Mouse (Mus musculus) splenic B cell, adult 2 months (primary cell): ENCODE data around the gene Pax5.
A peak's percentile ranks its signal among the peaks of the same experiment; 100 is the strongest.

Experiments
- DNase-seq: peaks from one replicate; pipeline ENCODE4 v3.0.0-alpha.2; 2011; ENCODE audit warnings: low read depth, low spot score
- H3K27me3 ChIP-seq: 2 replicates; pipeline ENCODE4 v1.6.1; 2012; ENCODE audit warnings: mild to moderate bottlenecking, low read length, moderate library complexity, mixed read lengths; ENCODE audit not compliant: control insufficient read depth, poor library complexity, insufficient read depth, severe bottlenecking
- H3K36me3 ChIP-seq: 2 replicates; pipeline ENCODE4 v1.6.1; 2012; ENCODE audit warnings: mild to moderate bottlenecking, low read length, moderate library complexity, mixed read lengths; ENCODE audit not compliant: control insufficient read depth, poor library complexity, insufficient read depth, severe bottlenecking

The Pax5 gene

GRCm38 (mm10) chr4:44694369-44694768, 15.9 kb downstream of the Pax5 start:
- DNase-seq, result no peak
- Histone ChIP-seq H3K36me3 (peaks cover 36% of the 10 kb centered on the region), H3K27me3 (no peaks in the 10 kb centered on the region)

- DNase-seq, result no peak
- no peaks in the 10 kb centered on the region for H3K27me3 ChIP-seq
Measured at GRCm38 (mm10) chr4:44685582-44685981, 24.7 kb downstream of the Pax5 start.

GRCm38 (mm10) chr4:44680242-44680897, 29.9 kb downstream of the Pax5 start:
- Histone ChIP-seq H3K36me3 (peaks cover 45% of the 10 kb centered on the region), H3K27me3 (no peaks in the 10 kb centered on the region)
- DNase-seq, result peak; percentile 73

More at GRCm38 (mm10) chr4:44685582-44685981, 24.7 kb downstream of the Pax5 start:
- H3K36me3 ChIP-seq, result peaks cover 49% of the 10 kb centered on the region

- H3K27me3 ChIP-seq, result no peaks in the 10 kb centered on the region
- peak; percentile 52 for DNase-seq
- H3K36me3 ChIP-seq, result peaks cover 41% of the 10 kb centered on the region
Measured at GRCm38 (mm10) chr4:44678641-44679040, 31.6 kb downstream of the Pax5 start.

GRCm38 (mm10) chr4:44678026-44678425, 32.3 kb downstream of the Pax5 start:
- peaks cover 37% of the 10 kb centered on the region for H3K36me3 ChIP-seq
- no peak for DNase-seq
- no peaks in the 10 kb centered on the region for H3K27me3 ChIP-seq

GRCm38 (mm10) chr4:44674973-44675372, 35.3 kb downstream of the Pax5 start:
- Histone ChIP-seq H3K27me3 (no peaks in the 10 kb centered on the region), H3K36me3 (peaks cover 21% of the 10 kb centered on the region)
- peak; percentile 66 for DNase-seq

- Histone ChIP-seq H3K36me3 (peaks cover 18% of the 10 kb centered on the region), H3K27me3 (no peaks in the 10 kb centered on the region)
- DNase-seq, result no peak
Measured at GRCm38 (mm10) chr4:44673726-44674125, 36.6 kb downstream of the Pax5 start.

GRCm38 (mm10) chr4:44672216-44672937, 37.9 kb downstream of the Pax5 start:
- H3K27me3 ChIP-seq, result no peaks in the 10 kb centered on the region
- peaks cover 22% of the 10 kb centered on the region for H3K36me3 ChIP-seq
- DNase-seq, result peak; percentile 86

- DNase-seq, result peak; percentile 82
- H3K36me3 ChIP-seq, result peaks cover 18% of the 10 kb centered on the region
- no peaks in the 10 kb centered on the region for H3K27me3 ChIP-seq
Measured at GRCm38 (mm10) chr4:44671486-44671885, 38.8 kb downstream of the Pax5 start.

GRCm38 (mm10) chr4:44671035-44671434, 39.3 kb downstream of the Pax5 start:
- no peaks in the 10 kb centered on the region for H3K27me3 ChIP-seq
- peaks cover 18% of the 10 kb centered on the region for H3K36me3 ChIP-seq
- peak; percentile 94 for DNase-seq

- H3K27me3 ChIP-seq, result no peaks in the 10 kb centered on the region
- peaks cover 19% of the 10 kb centered on the region for H3K36me3 ChIP-seq
- peak; percentile 50 for DNase-seq
Measured at GRCm38 (mm10) chr4:44670380-44670779, 39.9 kb downstream of the Pax5 start.

- DNase-seq, result peak; percentile 85
- H3K36me3 ChIP-seq, result peaks cover 22% of the 10 kb centered on the region
- H3K27me3 ChIP-seq, result no peaks in the 10 kb centered on the region
Measured at GRCm38 (mm10) chr4:44669485-44670181, 40.7 kb downstream of the Pax5 start.

- H3K36me3 ChIP-seq, result peaks cover 25% of the 10 kb centered on the region
- no peaks in the 10 kb centered on the region for H3K27me3 ChIP-seq
- peak; percentile 75 for DNase-seq
Measured at GRCm38 (mm10) chr4:44668574-44668973, 41.7 kb downstream of the Pax5 start.

GRCm38 (mm10) chr4:44668172-44668571, 42.1 kb downstream of the Pax5 start:
- H3K36me3 ChIP-seq, result peaks cover 27% of the 10 kb centered on the region
- H3K27me3 ChIP-seq, result no peaks in the 10 kb centered on the region
- DNase-seq, result peak; percentile 65

- DNase-seq, result peak; percentile 90
- peaks cover 26% of the 10 kb centered on the region for H3K36me3 ChIP-seq
- H3K27me3 ChIP-seq, result no peaks in the 10 kb centered on the region
Measured at GRCm38 (mm10) chr4:44667369-44667768, 42.9 kb downstream of the Pax5 start.
